Mouse (Mus musculus) small intestine, adult 2 months (tissue): Measurements from ENCODE around the gene Usp3. TPM values are rescaled to one million over a fixed set of nuclear protein-coding genes. Genes with fewer than 3 reads are reported as not detected.

Experiments
- H3K27ac ChIP-seq: fragments of 200-500 bp; 2 replicates; pipeline ENCODE4 v1.5.1; 2012; ENCODE audit warnings: low read depth, low read length, control low read depth, inconsistent platforms; ENCODE audit not compliant: insufficient read depth
- H3K27me3 ChIP-seq: fragments of 200-500 bp; 2 replicates; pipeline ENCODE4 v1.6.1; 2012; ENCODE audit warnings: mild to moderate bottlenecking, moderate library complexity, low read length, inconsistent platforms; ENCODE audit not compliant: control insufficient read depth, insufficient read depth
- H3K36me3 ChIP-seq: fragments of 200-500 bp; 2 replicates; pipeline ENCODE4 v1.6.1; 2012; ENCODE audit warnings: mild to moderate bottlenecking, low read length, control low read depth, inconsistent platforms; ENCODE audit not compliant: control insufficient read depth, insufficient read depth
- H3K4me1 ChIP-seq: fragments of 200-500 bp; 2 replicates; pipeline ENCODE4 v1.6.1; 2012; ENCODE audit warnings: low read length, inconsistent platforms, mixed read lengths; ENCODE audit not compliant: control insufficient read depth, insufficient read depth, insufficient read length
- H3K4me3 ChIP-seq: fragments of 200-500 bp; 2 replicates; pipeline ENCODE4 v1.5.1; 2012; ENCODE audit warnings: low read depth, mild to moderate bottlenecking, control low read depth, inconsistent platforms, low read length, moderate library complexity
- CTCF ChIP-seq: fragments of 200-500 bp; IDR thresholded peaks from 2 replicates; pipeline ENCODE4 v1.5.1; 2012; ENCODE audit warnings: low read depth, mild to moderate bottlenecking, control low read depth, inconsistent platforms, low read length, moderate library complexity, mixed read lengths; ENCODE audit not compliant: insufficient replicate concordance, insufficient read length; ENCODE audit errors: extremely low read depth
- POLR2A ChIP-seq: fragments of 200-500 bp; IDR thresholded peaks from 2 replicates; pipeline ENCODE4 v1.6.1; 2012; ENCODE audit warnings: low read depth, mild to moderate bottlenecking, control low read depth, inconsistent platforms, low read length, moderate library complexity
- WGBS: fragments of 180-500 bp; shearing (Covaris S2); methylation state at CpG from one replicate; pipeline ENCODE4 v1.1.7; 2018; 5-methylcytosine and 5-hydroxymethylcytosine counted together
- polyA plus RNA-seq: library from polyadenylated mRNA; depleted of rRNA; stranded (reverse); fragments of >200 nt; gene quantifications from 2 replicates; pipeline ENCODE4 v1.2.3, GENCODE M21; 2012

Gene Usp3
- polyA plus RNA-seq, 1 experiment, result 19.8 TPM

GRCm38 (mm10) chr9:66585191-66585590, 7.8 kb downstream of the Usp3 start:
- Histone ChIP-seq H3K36me3 (peaks cover 1% of the 10 kb centered on the region; the same call in 1 of the 2 replicates), H3K4me1 (peaks cover 6% of the 10 kb centered on the region), H3K27me3 (no peaks in the 10 kb centered on the region), H3K4me3 (no peak overlapping the region), H3K27ac (no peak overlapping the region)
- WGBS, result 26% methylated on average over 1 of the region's 1 CpGs
- TF ChIP-seq POLR2A, result no peak
- TF ChIP-seq CTCF, result no peak

- H3K27me3 ChIP-seq, result no peaks in the 10 kb centered on the region
- peaks cover 4% of the 10 kb centered on the region; the same call in 1 of the 2 replicates for H3K36me3 ChIP-seq
- peaks cover 3% of the 10 kb centered on the region for H3K4me1 ChIP-seq
- no peak overlapping the region for H3K4me3 ChIP-seq
- TF ChIP-seq POLR2A (no peak), CTCF (no peak)
- H3K27ac ChIP-seq, result no peak overlapping the region
Observed at GRCm38 (mm10) chr9:66584176-66584575, 8.8 kb downstream of the Usp3 start.

- peaks cover 4% of the 10 kb centered on the region; the same call in 1 of the 2 replicates for H3K36me3 ChIP-seq
- H3K27me3 ChIP-seq, result no peaks in the 10 kb centered on the region
- H3K4me1 ChIP-seq, result peaks cover 2% of the 10 kb centered on the region
- 79% methylated on average over 1 of the region's 1 CpGs for WGBS
- TF ChIP-seq CTCF (no peak), POLR2A (no peak)
- no peak overlapping the region for H3K4me3 ChIP-seq
- no peak overlapping the region for H3K27ac ChIP-seq
Observed at GRCm38 (mm10) chr9:66583244-66583643, 9.7 kb downstream of the Usp3 start.

- Histone ChIP-seq H3K4me3 (no peak overlapping the region), H3K36me3 (peaks cover 4% of the 10 kb centered on the region; the same call in 1 of the 2 replicates), H3K27me3 (no peaks in the 10 kb centered on the region), H3K4me1 (peaks cover 4% of the 10 kb centered on the region), H3K27ac (no peak overlapping the region)
- TF ChIP-seq CTCF, result no peak
- TF ChIP-seq POLR2A, result no peak
- 84% methylated on average over 3 of the region's 3 CpGs for WGBS
Observed at GRCm38 (mm10) chr9:66581694-66582093, 11.2 kb downstream of the Usp3 start.

GRCm38 (mm10) chr9:66580722-66581121, 12.2 kb downstream of the Usp3 start:
- TF ChIP-seq CTCF (no peak), POLR2A (no peak)
- 96% methylated on average over 1 of the region's 1 CpGs for WGBS
- Histone ChIP-seq H3K36me3 (peaks cover 4% of the 10 kb centered on the region; the same call in 1 of the 2 replicates), H3K4me3 (no peak overlapping the region), H3K4me1 (peaks cover 8% of the 10 kb centered on the region; the same call in 1 of the 2 replicates), H3K27ac (no peak overlapping the region), H3K27me3 (no peaks in the 10 kb centered on the region)

GRCm38 (mm10) chr9:66575878-66576238, 17.1 kb downstream of the Usp3 start:
- peaks cover 3% of the 10 kb centered on the region; the same call in 1 of the 2 replicates for H3K36me3 ChIP-seq

GRCm38 (mm10) chr9:66575041-66575877, 17.7 kb downstream of the Usp3 start:
- no peak for TF ChIP-seq CTCF
- no peak for TF ChIP-seq POLR2A
- peak overlapping the region; percentile 94 for H3K27ac ChIP-seq
- peaks cover 18% of the 10 kb centered on the region; the same call in 1 of the 2 replicates for H3K4me1 ChIP-seq
- WGBS, result 23% methylated on average over 1 of the region's 1 CpGs
- H3K4me3 ChIP-seq, result no peak overlapping the region
- peaks cover 3% of the 10 kb centered on the region; the same call in 1 of the 2 replicates for H3K36me3 ChIP-seq
- H3K27me3 ChIP-seq, result no peaks in the 10 kb centered on the region

More at GRCm38 (mm10) chr9:66575878-66576238, 17.1 kb downstream of the Usp3 start:
- Histone ChIP-seq H3K27ac (peak overlapping the region; percentile 94), H3K27me3 (no peaks in the 10 kb centered on the region), H3K4me3 (no peak overlapping the region), H3K4me1 (peaks cover 18% of the 10 kb centered on the region; the same call in 1 of the 2 replicates)
- TF ChIP-seq CTCF (no peak), POLR2A (no peak)
- WGBS, result 21% methylated on average over 1 of the region's 1 CpGs
